Mouse (Mus musculus): ENCODE data around the gene Olfr690. TPM values are rescaled to one million over a fixed set of nuclear protein-coding genes. Genes with fewer than 3 reads are reported as not detected.
A peak's percentile ranks its signal among the peaks of the same experiment; 100 is the strongest.

The Olfr690 gene
- polyA plus RNA-seq, 1 experiment from 2014 or later = not detected

GRCm38 (mm10) chr7:105342170-105342569, 8.3 kb upstream of the Olfr690 start, which contains the start of gene Olfr691:
Gene Olfr691, minus strand, starts transcription at chr7:105342270.
- 55% methylated on average over 1 of the region's 1 CpGs for WGBS
- peak; percentile 3; the same call in 1 of the 2 replicates for ATAC-seq (replicated peaks)
- no peaks in the 10 kb centered on the region for H3K9me3 ChIP-seq

DNA sequence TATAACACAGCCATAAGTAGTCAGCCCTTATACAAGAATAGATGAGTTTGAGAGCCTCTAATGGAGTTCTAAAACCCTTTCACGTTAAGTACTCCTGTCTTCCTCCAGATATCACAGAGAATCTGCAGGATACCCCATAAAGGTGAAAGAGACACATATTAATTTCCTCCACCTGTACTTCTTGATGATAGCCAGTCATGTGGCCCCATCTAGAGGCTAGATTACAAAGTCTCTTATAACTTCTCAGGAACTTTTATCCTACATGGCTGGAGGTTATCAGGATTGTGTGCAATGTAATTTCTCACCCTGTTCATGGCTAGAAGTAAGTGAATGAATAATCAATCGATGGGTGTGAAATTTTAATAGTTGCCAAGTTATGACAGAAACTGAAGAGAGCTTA, 8.6 kb downstream of the Olfr690 start:
- Histone ChIP-seq H3K4me1 (no peaks in the 10 kb centered on the region), H3K9ac (no peak overlapping the region), H3K27ac (no peak overlapping the region), H3K9me3 (no peaks in the 10 kb centered on the region), H3K36me3 (replicated peaks) (no peaks in the 10 kb centered on the region), H3K27me3 (replicated peaks) (no peaks in the 10 kb centered on the region), H3K4me2 (no peak overlapping the region), H3K4me3 (no peak overlapping the region)
- ATAC-seq (replicated peaks) = no peak
- 81% methylated on average over 2 of the region's 2 CpGs for WGBS

More at GRCm38 (mm10) chr7:105342170-105342569, 8.3 kb upstream of the Olfr690 start, which contains the start of gene Olfr691:
- H3K9ac ChIP-seq = no peak within 1 kb of the TSS
- no peak within 1 kb of the TSS for H3K4me2 ChIP-seq
- H3K27ac ChIP-seq = no peak within 1 kb of the TSS
- no peaks in the 10 kb centered on the region for H3K36me3 ChIP-seq (replicated peaks)
- no peaks in the 10 kb centered on the region for H3K4me1 ChIP-seq
- no peak within 1 kb of the TSS for H3K4me3 ChIP-seq
- H3K27me3 ChIP-seq (replicated peaks) = no peaks in the 10 kb centered on the region

DNA sequence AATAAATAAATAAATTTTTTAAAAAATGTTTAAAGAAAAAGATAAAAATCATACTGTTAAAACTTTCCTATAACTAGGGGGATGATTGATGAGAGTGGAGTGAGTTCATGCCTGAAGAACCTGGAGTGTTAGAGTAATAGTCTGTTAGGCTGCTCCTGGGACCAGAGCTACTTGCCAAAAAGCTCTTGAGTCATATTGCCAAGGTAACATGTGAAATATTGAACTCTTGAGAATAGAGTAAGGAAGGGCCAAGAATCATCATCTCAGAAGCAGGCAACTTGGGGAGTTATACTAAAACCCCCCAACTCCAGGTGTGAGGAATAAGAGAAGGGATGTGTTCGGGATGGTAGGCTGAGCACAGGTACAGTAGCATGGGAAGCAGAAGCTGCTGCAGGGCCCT, 23.0 kb downstream of the Olfr690 start, which contains the start of gene Olfr689:
Olfr689 (plus strand) TSS at position 301 of the 400 bp plus-strand sequence.
- Histone ChIP-seq H3K36me3 (replicated peaks) (no peaks in the 10 kb centered on the region), H3K9ac (no peak within 1 kb of the TSS), H3K4me1 (no peaks in the 10 kb centered on the region), H3K4me2 (no peak within 1 kb of the TSS), H3K4me3 (no peak within 1 kb of the TSS), H3K9me3 (no peaks in the 10 kb centered on the region), H3K27me3 (replicated peaks) (no peaks in the 10 kb centered on the region), H3K27ac (no peak within 1 kb of the TSS)
- WGBS = 96% methylated on average over 1 of the region's 1 CpGs
- no peak for ATAC-seq (replicated peaks)

DNA sequence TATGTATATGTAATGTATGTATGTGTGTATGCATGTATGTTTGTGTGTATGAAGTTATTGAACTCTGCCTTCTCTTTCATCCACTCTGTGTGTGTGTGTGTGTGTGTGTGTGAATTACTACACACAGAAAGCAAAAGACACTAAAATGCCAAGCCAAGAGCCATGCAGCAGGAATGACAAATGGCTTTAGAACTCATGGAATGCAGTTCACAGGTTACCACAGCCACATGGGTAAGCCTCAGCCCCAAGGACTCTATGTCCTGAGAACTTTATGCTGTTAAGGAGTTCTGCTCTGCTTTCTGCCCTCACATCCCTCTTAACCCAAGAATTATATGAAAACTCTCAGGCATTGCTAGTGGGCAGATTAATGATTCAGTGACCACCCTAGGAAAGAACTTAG, 43.9 kb downstream of the Olfr690 start:
- H3K27me3 ChIP-seq (replicated peaks) = no peaks in the 10 kb centered on the region
- no peak overlapping the region for H3K4me3 ChIP-seq
- H3K9ac ChIP-seq = no peak overlapping the region
- ATAC-seq (replicated peaks) = no peak
- H3K27ac ChIP-seq = no peak overlapping the region
- no peaks in the 10 kb centered on the region for H3K36me3 ChIP-seq (replicated peaks)
- H3K4me1 ChIP-seq = no peaks in the 10 kb centered on the region
- H3K9me3 ChIP-seq = no peaks in the 10 kb centered on the region
- H3K4me2 ChIP-seq = no peak overlapping the region

DNA sequence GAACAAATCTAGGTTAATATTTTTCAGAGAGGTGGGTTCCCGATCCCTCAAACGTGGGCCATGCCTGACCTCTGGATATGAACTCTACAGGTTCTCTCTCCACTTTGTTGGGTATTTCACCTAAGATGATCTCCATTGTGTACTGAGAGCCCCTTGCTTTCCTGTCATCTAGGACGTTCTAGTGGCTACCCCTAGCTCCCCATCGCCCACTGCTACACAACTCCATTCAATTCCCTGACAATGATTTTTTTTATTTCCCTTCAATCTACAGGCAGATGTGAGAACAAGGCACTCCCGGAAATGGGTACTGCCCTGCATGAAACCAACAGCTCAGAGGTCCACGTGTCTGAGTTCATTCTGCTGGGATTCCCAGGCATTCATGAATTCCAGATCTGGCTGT, 46.1 kb downstream of the Olfr690 start, which contains the start of gene Olfr688:
Olfr688 (plus strand) TSS at position 301 of the 400 bp plus-strand sequence.
- H3K27me3 ChIP-seq (replicated peaks) = no peaks in the 10 kb centered on the region
- no peaks in the 10 kb centered on the region for H3K4me1 ChIP-seq
- no peaks in the 10 kb centered on the region for H3K9me3 ChIP-seq
- no peak within 1 kb of the TSS for H3K4me3 ChIP-seq
- 83% methylated on average over 6 of the region's 6 CpGs for WGBS
- no peak within 1 kb of the TSS for H3K9ac ChIP-seq
- H3K27ac ChIP-seq = no peak within 1 kb of the TSS
- H3K36me3 ChIP-seq (replicated peaks) = no peaks in the 10 kb centered on the region
- no peak for ATAC-seq (replicated peaks)
- no peak within 1 kb of the TSS for H3K4me2 ChIP-seq

Other genes starting within 250 kb of the Olfr690 start
- not detected in 2 replicates for gene Olfr680-ps1, start 241.3 kb downstream of the Olfr690 start, polyA plus RNA-seq (2015; fragmentation: Nextera tagmentation; extraction: Ambion mirVana)
- not detected in 2 replicates for gene Olfr681, start 217.3 kb downstream of the Olfr690 start, polyA plus RNA-seq (2015; fragmentation: Nextera tagmentation; extraction: Ambion mirVana)
- not detected in 2 replicates for gene Olfr683, start 187.1 kb downstream of the Olfr690 start, polyA plus RNA-seq (2015; fragmentation: Nextera tagmentation; extraction: Ambion mirVana)
- not detected in 2 replicates for gene Olfr684, start 170.5 kb downstream of the Olfr690 start, polyA plus RNA-seq (2015; fragmentation: Nextera tagmentation; extraction: Ambion mirVana)
- gene Olfr685, start 148.1 kb downstream of the Olfr690 start, polyA plus RNA-seq (2015; fragmentation: Nextera tagmentation; extraction: Ambion mirVana) = not detected in 2 replicates
- not detected in 2 replicates for gene Olfr686, start 126.6 kb downstream of the Olfr690 start, polyA plus RNA-seq (2015; fragmentation: Nextera tagmentation; extraction: Ambion mirVana)
- not detected in 2 replicates for gene Olfr688, start 46.0 kb downstream of the Olfr690 start, polyA plus RNA-seq (2015; fragmentation: Nextera tagmentation; extraction: Ambion mirVana)
- not detected in 2 replicates for gene Olfr689, start 22.9 kb downstream of the Olfr690 start, polyA plus RNA-seq (2015; fragmentation: Nextera tagmentation; extraction: Ambion mirVana)
- 0.28 and 0.46 TPM in 2 replicates for gene Olfr691, start 8.2 kb upstream of the Olfr690 start, polyA plus RNA-seq (2015; fragmentation: Nextera tagmentation; extraction: Ambion mirVana)
- not detected in 2 replicates for gene Olfr692, start 34.1 kb upstream of the Olfr690 start, polyA plus RNA-seq (2015; fragmentation: Nextera tagmentation; extraction: Ambion mirVana)
- not detected in 2 replicates for gene Gm5901, start 40.9 kb upstream of the Olfr690 start, polyA plus RNA-seq (2015; fragmentation: Nextera tagmentation; extraction: Ambion mirVana)
- 51.8 and 52.7 TPM in 2 replicates for gene Fam160a2, start 66.0 kb upstream of the Olfr690 start, polyA plus RNA-seq (2015; fragmentation: Nextera tagmentation; extraction: Ambion mirVana)
- gene Cnga4, start 70.5 kb upstream of the Olfr690 start, polyA plus RNA-seq (2015; fragmentation: Nextera tagmentation; extraction: Ambion mirVana) = 0.09 and 0.10 TPM in 2 replicates
- 4.5 and 5.9 TPM in 2 replicates for gene Cckbr, start 91.6 kb upstream of the Olfr690 start, polyA plus RNA-seq (2015; fragmentation: Nextera tagmentation; extraction: Ambion mirVana)
- gene Cavin3, start 148.2 kb upstream of the Olfr690 start, polyA plus RNA-seq (2015; fragmentation: Nextera tagmentation; extraction: Ambion mirVana) = 27.1 and 33.1 TPM in 2 replicates
- 93.0 and 94.6 TPM in 2 replicates for gene Smpd1, start 220.3 kb upstream of the Olfr690 start, polyA plus RNA-seq (2015; fragmentation: Nextera tagmentation; extraction: Ambion mirVana)
- gene Apbb1, start 247.5 kb upstream of the Olfr690 start, polyA plus RNA-seq (2015; fragmentation: Nextera tagmentation; extraction: Ambion mirVana) = 319 and 325 TPM in 2 replicates